Mouse (Mus musculus): ENCODE data around the gene Mpdu1. TPM values are rescaled to one million over a fixed set of nuclear protein-coding genes. Genes with fewer than 3 reads are reported as not detected.
"Not testable (repeated sequence)": the region's sequence is repeated elsewhere in the genome, so short reads cannot be mapped to it uniquely, and the experiment has no call there.

Gene Mpdu1
- total RNA-seq (2021): 10 to 100 TPM; 59.1 to 59.7 TPM

- peak; percentile 92 to 97 for DNase-seq (ENCODE audit: low spot score in 2 of 2)
- intact Hi-C loops (cut with DNase I): loop anchor here (2.0 to 5.0 kb wide), 2 partner anchors 30 to 80 kb away; partner anchors contain the start of genes Fxr2, Trp53 and Wrap53
These were observed at the start of gene Mpdu1 for GRCm38 (mm10) chr11:69662213-69662966. Gene Mpdu1, minus strand, starts transcription at chr11:69662642.

GRCm38 (mm10) chr11:69711082-69711481, 48.6 kb upstream of the Mpdu1 start:
- intact Hi-C loops (cut with DNase I): no loop called here
- no peak for DNase-seq (ENCODE audit: low spot score in 2 of 2)

GRCm38 (mm10) chr11:69710470-69710869, 48.0 kb upstream of the Mpdu1 start:
- DNase-seq (ENCODE audit: low spot score in 2 of 2): no peak
- intact Hi-C loops (cut with DNase I): no loop called here

- no peak for DNase-seq (ENCODE audit: low spot score in 2 of 2)
These were observed 47.4 kb upstream of the Mpdu1 start for GRCm38 (mm10) chr11:69709554-69710446.

GRCm38 (mm10) chr11:69708614-69709265, 46.3 kb upstream of the Mpdu1 start:
- intact Hi-C loops (cut with DNase I): no loop called here
- DNase-seq (ENCODE audit: low spot score in 2 of 2): no peak

More at GRCm38 (mm10) chr11:69709554-69710446, 47.4 kb upstream of the Mpdu1 start:
- intact Hi-C loops (cut with DNase I): no loop called here

GRCm38 (mm10) chr11:69707873-69708381, 45.5 kb upstream of the Mpdu1 start:
- DNase-seq (ENCODE audit: low spot score in 2 of 2): no peak
- intact Hi-C loops (cut with DNase I): no loop called here

GRCm38 (mm10) chr11:69707480-69707847, 45.0 kb upstream of the Mpdu1 start:
- DNase-seq (ENCODE audit: low spot score in 2 of 2): no peak
- intact Hi-C loops (cut with DNase I): no loop called here

GRCm38 (mm10) chr11:69706775-69707479, 44.5 kb upstream of the Mpdu1 start:
- intact Hi-C loops (cut with DNase I): no loop called here
- DNase-seq (ENCODE audit: low spot score in 2 of 2): peak in 1 of 2 experiments; percentile 54

GRCm38 (mm10) chr11:69704613-69705010, 42.2 kb upstream of the Mpdu1 start:
- DNase-seq (ENCODE audit: low spot score in 2 of 2): no peak
- intact Hi-C loops (cut with DNase I): no loop called here

- DNase-seq (ENCODE audit: low spot score in 2 of 2): no peak
- intact Hi-C loops (cut with DNase I): no loop called here
These were observed 41.6 kb upstream of the Mpdu1 start for GRCm38 (mm10) chr11:69703814-69704612.

- intact Hi-C loops (cut with DNase I); DNase-seq (ENCODE audit: low spot score in 2 of 2): not testable (repeated sequence)
These were observed 40.9 kb upstream of the Mpdu1 start for GRCm38 (mm10) chr11:69703381-69703780.

- DNase-seq (ENCODE audit: low spot score in 2 of 2); intact Hi-C loops (cut with DNase I): not testable (repeated sequence)
These were observed 40.4 kb upstream of the Mpdu1 start for GRCm38 (mm10) chr11:69702886-69703285.

GRCm38 (mm10) chr11:69699595-69699994, 37.2 kb upstream of the Mpdu1 start:
- DNase-seq (ENCODE audit: low spot score in 2 of 2): no peak
- intact Hi-C loops (cut with DNase I): no loop called here

GRCm38 (mm10) chr11:69698574-69698973, 36.1 kb upstream of the Mpdu1 start:
- intact Hi-C loops (cut with DNase I): no loop called here
- no peak for DNase-seq (ENCODE audit: low spot score in 2 of 2)

GRCm38 (mm10) chr11:69697396-69697795, 35.0 kb upstream of the Mpdu1 start:
- intact Hi-C loops (cut with DNase I): no loop called here
- no peak for DNase-seq (ENCODE audit: low spot score in 2 of 2)

GRCm38 (mm10) chr11:69695361-69696181, 33.1 kb upstream of the Mpdu1 start, which contains the start of the genes Tnfsf12 and Tnfsfm13:
Gene Tnfsf12, minus strand, starts transcription at chr11:69695849.
Gene Tnfsfm13, minus strand, starts transcription at chr11:69696098.
- intact Hi-C loops (cut with DNase I): no loop called here
- DNase-seq (ENCODE audit: low spot score in 2 of 2): peak; percentile 23 to 49

- intact Hi-C loops (cut with DNase I): no loop called here
- DNase-seq (ENCODE audit: low spot score in 2 of 2): peak in 1 of 2 experiments; percentile 77
These were observed 32.6 kb upstream of the Mpdu1 start for GRCm38 (mm10) chr11:69695046-69695360.
